Mouse (Mus musculus) R1 (cell line): ENCODE data around the gene Ano8.

Experiments used
- DNase-seq: peaks from one replicate; pipeline ENCODE4 v3.0.0-alpha.2; 2018; ENCODE audit warnings: low read depth, low spot score

Ano8 gene

DNA sequence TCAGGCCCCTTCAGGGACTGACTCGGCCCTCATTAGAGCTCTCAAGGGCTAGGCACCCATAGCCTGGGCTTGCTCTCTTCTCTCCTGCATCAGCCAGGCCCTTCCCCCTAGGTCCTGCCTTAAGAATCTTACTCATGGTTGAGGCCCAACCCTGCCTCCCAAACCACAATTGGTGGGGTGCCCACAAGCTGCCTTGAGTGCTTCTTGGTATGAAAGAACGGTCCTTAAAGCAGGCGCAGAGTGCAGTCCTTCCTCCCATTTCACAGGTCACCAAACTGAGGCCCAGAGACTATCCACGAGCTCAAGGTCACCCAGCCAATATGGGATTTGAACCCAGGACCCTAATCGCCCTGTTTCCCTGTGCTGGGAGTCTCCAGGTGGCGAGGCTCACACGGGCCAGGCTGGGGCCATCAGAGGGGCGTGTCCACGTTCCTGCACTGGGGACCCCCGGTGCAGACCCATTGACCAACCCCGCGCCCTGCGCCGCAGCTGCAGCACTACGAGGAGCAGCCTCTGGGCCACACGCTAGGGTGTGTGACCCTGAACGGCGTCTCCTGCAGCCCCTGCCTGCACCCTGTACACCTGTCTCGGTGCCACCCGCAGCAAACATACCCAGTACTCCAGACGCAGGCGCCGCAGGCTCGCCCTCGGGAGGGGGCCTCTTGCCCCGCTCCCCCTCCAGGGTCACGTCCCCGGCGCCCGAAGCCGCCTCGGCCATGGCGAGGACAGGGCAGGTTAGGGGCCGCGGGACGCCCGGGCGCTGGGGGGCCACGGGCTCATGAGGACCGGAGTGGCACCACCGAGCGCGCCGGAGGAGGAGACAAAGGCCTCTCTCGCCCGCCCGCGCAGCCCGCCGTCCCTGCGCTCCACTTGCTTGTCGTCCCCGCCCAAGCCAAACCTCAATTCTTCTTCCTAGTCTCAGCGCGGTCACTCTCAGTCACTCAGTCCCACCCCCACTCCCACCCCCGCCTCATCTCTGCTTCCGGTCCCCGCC is at the start of gene Ano8:
Ano8 (minus strand) TSS at position 822 of the 994 bp plus-strand sequence.
- peak; percentile 91 for DNase-seq

- no peak for DNase-seq
Measured at GRCm38 (mm10) chr8:71534263-71534810, 48.6 kb upstream of the Ano8 start.

GRCm38 (mm10) chr8:71530735-71531467 is 45.1 kb upstream of the Ano8 start:
- peak; percentile 89 for DNase-seq

- DNase-seq, result peak; percentile 76
Measured at GRCm38 (mm10) chr8:71528362-71529073, 42.8 kb upstream of the Ano8 start.

- DNase-seq, result no peak
Measured at GRCm38 (mm10) chr8:71527162-71527870, 41.6 kb upstream of the Ano8 start.

DNA sequence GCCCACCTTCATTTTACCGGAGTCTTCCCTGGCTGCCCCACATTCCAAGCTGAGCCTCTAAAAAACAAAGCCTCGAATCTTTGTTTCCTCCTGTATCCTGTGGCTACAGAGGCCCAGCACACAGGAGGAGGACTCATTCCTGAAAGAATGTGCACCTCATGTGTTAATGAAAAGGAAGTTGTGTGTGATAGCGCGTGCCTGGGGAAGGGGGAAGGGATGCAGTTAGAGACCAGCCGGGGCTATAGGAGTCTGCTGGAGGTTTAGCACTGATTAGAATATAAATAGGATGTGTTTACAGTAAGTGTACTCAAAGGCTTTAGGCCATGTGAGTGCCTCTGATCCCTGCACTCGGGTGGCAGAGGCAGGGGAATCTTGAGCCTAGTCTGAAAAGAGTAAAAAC is 40.5 kb upstream of the Ano8 start:
- peak; percentile 98 for DNase-seq

DNA sequence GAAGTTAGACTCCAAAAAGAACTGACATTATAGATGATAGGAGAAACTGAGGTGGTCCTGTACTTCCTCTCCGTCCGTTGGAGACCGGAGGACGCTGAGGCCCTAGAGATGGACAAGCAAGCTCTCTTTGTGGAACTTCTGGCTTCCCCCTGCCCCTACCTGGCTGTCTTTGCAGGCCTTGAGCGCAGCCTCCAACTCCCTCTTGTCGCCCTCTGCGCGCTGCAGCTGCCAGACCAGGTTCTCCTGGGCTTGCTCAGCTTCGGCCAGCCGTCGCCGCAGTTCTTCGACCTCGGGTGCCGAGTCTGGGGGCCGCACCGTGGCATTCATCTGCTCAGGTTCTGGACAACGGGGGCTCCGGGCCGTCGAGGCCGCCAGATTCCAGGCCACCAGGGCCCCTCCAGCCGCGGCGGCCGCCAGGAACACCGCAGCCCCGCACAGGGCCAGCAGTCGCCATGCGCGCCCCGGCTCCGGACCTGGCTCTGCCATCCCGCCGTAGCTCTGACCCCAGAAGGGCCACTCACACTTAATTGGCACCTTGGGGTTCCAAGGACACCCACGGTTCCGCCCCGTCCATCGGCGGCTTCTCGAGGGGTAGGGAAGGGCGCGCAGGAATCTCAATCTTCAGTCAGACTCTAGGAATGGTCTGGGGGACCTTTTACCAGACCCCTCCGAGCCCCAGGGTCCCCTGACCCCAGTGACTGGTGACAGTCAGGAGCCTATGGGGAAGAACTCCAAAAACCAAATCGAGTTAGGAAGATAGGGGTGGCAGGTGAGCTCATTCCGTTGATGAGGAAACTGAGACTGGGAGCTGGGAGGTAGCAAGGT is 39.7 kb upstream of the Ano8 start, which contains the start of gene Ccdc194:
Ccdc194 (minus strand) TSS at position 486 of the 825 bp plus-strand sequence.
- DNase-seq, result no peak

DNA sequence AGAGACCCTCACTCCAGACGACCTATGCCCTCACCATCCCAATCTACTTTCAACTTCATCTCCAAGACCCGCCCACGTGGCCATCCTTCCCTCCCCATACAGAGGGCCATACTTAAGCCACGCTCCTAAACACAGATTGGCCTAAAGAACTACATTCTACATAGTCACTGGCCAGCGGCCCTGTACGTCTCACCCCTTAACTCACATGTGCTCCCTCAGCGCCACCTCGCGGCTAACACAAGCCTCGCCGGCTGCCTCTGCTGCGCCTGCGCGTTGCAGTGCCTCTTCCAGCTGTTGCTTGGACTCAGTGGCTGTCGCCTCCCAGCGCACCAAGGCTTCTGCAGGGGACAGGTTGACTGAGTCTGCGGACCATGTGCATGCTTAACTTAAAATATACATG is 35.9 kb upstream of the Ano8 start:
- peak; percentile 98 for DNase-seq

DNA sequence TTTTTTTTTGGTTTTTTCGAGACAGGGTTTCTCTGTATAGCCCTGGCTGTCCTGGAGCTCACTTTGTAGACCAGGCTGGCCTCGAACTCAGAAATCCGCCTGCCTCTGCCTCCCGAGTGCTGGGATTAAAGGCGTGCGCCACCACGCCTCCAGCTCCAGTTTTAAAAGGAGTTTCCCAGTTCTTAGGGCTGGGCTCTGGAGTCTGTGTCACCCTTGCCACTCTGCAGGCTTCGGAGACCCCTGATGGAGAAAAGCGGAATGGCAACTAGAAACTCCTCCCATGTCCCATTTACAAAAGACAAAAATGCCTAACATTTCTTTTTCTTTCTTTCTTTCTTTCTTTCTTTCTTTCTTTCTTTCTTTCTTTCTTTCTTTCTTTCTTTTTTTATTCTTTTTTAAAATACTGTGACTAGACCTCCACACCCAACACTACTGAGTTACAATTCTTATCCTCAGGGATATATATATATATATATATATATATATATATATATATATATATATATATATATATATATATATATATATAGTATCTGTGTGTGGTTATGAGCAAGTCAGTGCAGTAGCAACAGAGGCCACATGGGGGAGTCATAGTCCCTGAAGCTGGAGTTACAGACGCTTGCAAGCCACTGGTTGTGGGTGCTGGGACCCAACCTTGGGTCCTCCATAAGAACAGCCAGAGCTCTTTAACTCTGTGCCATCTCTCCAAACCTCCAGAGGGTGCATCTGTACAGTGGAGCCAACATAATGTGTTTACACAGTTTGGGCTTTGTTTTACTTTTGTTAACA is 33.5 kb upstream of the Ano8 start:
- peak; percentile 78 for DNase-seq

- DNase-seq, result no peak
Measured at GRCm38 (mm10) chr8:71516786-71517185, 31.0 kb upstream of the Ano8 start.

- peak; percentile 67 for DNase-seq
Measured at GRCm38 (mm10) chr8:71515043-71515442, 29.3 kb upstream of the Ano8 start.

DNA sequence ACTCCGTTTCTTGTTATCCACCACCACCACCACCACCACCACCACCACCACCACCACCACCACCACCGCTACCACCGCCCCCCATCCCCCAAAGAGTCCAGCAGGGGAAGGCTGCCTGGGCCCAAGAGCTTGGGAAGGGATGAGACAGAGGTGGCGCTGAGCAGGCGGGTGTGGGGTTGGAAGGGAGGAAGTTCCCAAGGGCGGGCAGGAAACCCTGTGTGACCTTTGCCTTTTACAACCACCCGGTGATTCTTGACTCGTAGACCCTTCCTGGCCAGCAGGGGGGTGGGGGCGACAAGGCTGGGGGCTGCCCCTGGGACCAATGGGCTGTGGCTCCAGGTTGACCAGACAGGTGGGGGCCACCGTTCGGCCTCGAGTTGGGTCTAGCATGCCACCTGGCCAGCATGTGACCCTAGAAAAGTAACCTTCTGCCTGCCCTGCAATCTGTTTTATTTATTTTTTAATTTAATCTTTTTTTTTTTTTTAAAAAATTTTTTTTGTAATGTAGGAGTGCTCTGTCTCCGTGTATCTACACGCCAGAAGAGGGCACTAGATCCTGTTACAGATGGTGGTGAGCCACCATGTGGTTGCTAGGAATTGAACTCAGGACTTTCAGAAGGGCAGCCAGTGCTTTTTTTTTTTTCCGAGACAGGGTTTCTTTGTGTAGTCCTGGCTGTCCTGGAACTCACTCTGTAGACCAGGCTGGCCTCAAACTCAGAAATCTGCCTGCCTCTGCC is 27.4 kb upstream of the Ano8 start:
- DNase-seq, result no peak

GRCm38 (mm10) chr8:71511644-71512043 is 25.9 kb upstream of the Ano8 start, which contains the start of gene Plvap:
Plvap (minus strand) TSS chr8:71511752.
- DNase-seq, result no peak

- DNase-seq, result no peak
Measured at GRCm38 (mm10) chr8:71509316-71509715, 23.6 kb upstream of the Ano8 start.

DNA sequence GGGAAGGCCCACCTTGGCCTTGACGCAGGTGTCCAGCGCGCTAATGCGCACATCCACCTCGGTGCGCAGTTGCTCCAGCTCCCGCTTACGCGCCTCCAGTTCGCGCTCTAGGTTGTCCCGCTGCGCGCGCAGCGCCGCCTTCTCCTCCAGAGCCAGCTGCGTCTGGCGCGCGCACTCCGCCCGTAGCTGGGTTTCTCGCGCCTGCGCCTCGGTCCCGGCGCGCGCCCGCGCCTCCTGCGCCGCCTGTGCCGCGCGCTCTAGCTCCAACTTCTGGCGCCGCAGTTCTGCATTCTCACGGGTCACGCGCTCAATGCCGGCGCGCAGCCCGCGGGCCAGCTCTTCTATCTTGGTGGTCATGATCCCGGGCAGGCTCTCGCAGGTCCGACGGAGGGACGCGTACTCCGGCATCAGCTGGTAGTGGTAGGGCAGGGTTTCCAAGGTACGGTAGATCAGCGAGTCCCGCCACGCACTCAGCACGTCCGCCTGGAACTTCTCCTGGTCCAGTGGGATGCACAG is 21.9 kb upstream of the Ano8 start:
- DNase-seq, result peak; percentile 94

- no peak for DNase-seq
Measured at GRCm38 (mm10) chr8:71505979-71506378, 20.2 kb upstream of the Ano8 start.

GRCm38 (mm10) chr8:71505326-71505725 is 19.6 kb upstream of the Ano8 start:
- no peak for DNase-seq

GRCm38 (mm10) chr8:71504349-71504748 is 18.6 kb upstream of the Ano8 start:
- DNase-seq, result no peak
